Mouse (Mus musculus) urinary bladder, postnatal 25 days (tissue): Measurements from ENCODE around the gene 9230112D13Rik.

Experiments
- DNase-seq: peaks from one replicate; pipeline ENCODE4 v3.0.0; 2022; ENCODE audit warnings: low spot score

9230112D13Rik gene

GRCm38 (mm10) chr14:34522701-34523100, at the start of gene 9230112D13Rik:
TSS of gene 9230112D13Rik (minus strand) at chr14:34522801.
- DNase-seq, result no peak

DNA sequence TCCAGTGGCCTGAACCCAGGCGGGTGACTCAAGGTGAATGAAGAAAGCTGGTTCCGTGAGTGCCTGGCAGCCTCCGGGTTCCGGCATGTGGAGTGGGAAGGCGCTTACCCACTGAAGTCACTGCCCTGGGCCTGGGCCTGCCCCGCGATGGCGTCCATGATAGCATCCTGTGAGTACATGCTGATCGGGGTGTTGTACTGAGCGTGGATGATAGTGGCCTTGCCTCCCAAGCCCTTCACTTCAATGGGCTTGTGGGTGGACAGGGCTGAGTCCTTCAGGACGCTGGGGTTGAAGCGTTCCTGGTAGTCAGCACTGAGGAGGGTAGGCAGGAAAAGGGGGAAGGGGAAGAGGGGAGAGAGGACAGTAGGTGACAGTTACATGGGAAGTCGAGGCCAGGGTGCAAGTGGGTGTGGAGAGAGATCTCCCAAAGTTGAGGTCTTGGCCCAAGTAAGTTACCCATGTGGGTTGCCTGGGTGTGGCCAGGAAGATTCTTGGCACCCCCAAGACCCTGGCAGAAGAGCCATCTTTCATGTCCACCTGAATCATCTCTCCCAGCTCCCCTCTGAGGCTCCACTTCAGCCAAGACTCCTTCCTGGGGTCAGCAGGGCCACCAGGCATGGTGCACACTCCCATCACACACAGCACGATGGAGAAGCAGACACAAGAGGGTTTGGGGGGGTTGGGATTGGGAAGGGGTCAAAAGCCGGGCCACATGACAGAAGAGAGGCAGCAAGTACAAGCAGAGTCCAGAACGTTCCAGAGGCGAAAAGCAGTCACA, 49.2 kb upstream of the 9230112D13Rik start:
- DNase-seq, result no peak

- no peak for DNase-seq
These were observed 48.3 kb upstream of the 9230112D13Rik start for GRCm38 (mm10) chr14:34570903-34571302.

- DNase-seq, result peak; percentile 87
These were observed 47.7 kb upstream of the 9230112D13Rik start for GRCm38 (mm10) chr14:34570294-34570693.

- DNase-seq, result no peak
These were observed 47.1 kb upstream of the 9230112D13Rik start for GRCm38 (mm10) chr14:34569534-34570194.

DNA sequence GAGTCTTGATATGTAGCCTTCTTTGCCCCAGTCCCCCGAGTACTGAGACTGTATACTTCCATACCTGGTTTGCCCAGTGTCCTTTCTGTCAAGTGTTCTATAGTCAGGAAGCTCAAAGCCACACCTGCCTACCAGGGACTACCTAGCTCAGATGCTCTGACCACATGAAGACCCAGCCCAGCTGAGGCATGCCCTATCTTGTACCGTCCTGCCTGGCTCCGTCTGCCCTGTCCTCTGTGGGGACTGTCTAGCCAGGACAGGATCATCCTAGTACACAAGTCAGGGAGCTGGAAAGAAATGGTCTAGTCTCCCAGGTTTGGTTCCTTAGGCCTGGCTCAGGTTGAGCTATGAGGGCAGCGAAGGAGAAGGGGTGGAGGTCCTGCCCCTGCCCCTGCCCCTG, 46.0 kb upstream of the 9230112D13Rik start:
- DNase-seq, result no peak

GRCm38 (mm10) chr14:34567697-34568096, 45.1 kb upstream of the 9230112D13Rik start:
- no peak for DNase-seq

GRCm38 (mm10) chr14:34566530-34566929, 43.9 kb upstream of the 9230112D13Rik start:
- DNase-seq, result no peak

DNA sequence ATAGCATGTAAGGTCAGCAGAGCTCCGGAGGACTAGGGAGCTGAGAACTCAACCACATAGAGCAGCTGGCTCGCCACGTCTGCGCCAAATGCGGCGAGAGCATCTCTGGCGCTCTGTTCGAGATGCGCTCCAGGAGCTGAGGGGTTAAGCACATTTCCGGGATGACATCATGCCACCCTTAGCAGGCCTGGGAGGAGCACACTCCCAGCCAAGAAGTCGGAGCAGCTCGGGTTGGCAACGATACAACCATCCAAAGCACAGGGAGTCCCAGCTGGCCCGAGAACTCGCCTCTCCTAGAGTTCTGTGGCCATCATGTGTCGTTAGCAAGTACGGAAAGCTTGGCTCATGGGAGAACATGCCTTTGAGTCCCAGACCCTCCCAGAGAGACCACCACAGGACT, 43.1 kb upstream of the 9230112D13Rik start:
- DNase-seq, result no peak

GRCm38 (mm10) chr14:34564646-34565045, 42.0 kb upstream of the 9230112D13Rik start:
- DNase-seq, result no peak

DNA sequence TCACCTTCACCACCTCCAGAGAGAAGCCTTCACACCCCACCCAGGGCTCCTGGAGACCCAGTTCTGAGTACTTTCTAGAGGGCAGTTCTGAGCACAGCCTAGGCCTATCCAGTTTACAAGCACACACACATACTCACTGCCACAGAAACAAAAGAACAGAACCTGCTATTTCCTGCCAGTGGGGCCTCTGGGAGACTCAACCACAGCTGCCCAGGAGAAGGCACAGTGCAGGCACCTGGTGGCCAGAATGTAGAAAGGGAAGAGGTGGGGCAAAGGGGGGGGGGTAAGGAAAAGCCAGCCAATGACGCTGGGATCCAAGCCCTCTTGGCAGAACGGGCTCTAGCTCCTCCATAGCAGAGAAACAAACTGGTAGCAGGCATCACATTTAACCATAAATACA, 39.8 kb upstream of the 9230112D13Rik start:
- no peak for DNase-seq

DNA sequence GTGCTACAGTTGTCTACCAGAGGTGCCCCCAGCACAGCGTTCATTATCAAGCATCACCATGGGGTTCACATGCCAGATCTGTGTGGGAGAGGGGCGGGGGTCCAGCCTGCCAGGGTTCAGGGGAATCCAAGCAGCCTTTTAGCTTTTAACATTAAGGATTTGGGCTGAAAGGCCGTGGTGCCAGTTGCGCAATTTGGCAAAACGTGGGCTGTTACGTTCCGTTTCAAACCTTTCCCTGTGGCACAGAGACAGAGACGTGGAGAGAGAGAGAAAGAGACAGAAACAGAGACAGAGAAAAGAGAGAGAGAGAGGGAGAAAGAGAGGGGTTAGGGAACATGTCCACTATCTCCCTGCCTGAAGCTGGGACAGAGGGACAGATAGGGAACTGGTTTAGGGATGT, 39.0 kb upstream of the 9230112D13Rik start:
- no peak for DNase-seq

DNA sequence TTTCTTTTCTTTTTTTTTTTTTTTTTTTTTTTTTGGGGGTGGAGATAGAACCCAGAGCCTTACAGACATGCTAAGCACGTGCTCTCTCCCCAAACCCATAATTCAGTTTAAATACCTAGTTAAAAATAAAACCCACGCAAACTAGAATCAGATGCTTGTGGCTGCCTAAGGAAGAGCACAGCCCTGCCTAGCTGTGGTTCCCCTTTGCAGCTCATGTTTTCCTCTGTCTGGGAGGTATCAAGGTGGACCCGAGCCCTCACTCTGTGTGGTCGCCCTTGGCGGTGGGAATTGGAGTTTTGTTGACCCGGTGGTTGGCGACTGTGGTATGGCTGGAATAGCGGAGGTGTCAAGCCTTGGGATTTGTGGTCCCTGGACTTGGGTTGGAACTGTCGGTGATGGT, 36.3 kb upstream of the 9230112D13Rik start:
- DNase-seq, result no peak

DNA sequence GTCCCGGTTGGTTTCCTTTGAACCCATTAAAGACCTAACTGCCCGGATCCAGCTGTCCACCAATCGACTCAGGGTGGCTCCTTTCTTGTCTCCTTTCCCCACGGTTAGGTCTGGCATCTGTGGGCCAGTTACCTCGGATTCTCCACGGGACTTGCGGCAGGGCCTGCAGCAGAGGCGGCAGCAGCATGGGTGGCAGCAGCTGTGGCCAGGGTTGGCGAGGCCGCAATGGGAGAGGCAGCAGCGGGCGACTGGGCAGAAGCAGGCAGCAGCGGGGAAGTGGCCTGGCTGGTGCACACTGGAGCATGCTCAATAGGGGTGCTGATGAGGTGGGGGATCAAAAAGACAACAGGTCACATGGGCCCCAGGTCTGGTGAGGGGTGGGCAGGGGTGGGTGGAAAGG, 32.6 kb upstream of the 9230112D13Rik start:
- DNase-seq, result no peak

- no peak for DNase-seq
These were observed 31.4 kb upstream of the 9230112D13Rik start for GRCm38 (mm10) chr14:34554047-34554446.

- DNase-seq, result no peak
These were observed 30.9 kb upstream of the 9230112D13Rik start for GRCm38 (mm10) chr14:34553470-34553869.

DNA sequence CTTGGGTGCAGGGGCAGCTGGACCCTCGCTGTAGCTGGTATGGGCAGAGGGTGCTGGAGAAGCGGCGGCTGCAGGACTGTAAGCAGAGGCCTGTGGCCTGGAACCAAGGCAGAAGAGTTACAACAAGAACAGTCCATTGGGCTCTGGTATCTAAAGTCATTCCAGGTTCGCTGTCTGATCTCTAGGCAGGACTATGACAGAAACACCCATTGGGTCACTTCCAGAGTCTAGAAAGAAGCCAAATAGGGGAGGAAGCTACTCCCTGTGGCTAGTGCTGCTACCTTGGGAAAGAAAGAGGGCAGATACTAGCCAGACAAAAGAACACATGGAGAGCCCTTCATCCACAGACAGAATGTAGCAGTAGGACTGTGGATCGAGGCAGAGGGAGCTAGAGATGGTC, 29.6 kb upstream of the 9230112D13Rik start:
- DNase-seq, result no peak

DNA sequence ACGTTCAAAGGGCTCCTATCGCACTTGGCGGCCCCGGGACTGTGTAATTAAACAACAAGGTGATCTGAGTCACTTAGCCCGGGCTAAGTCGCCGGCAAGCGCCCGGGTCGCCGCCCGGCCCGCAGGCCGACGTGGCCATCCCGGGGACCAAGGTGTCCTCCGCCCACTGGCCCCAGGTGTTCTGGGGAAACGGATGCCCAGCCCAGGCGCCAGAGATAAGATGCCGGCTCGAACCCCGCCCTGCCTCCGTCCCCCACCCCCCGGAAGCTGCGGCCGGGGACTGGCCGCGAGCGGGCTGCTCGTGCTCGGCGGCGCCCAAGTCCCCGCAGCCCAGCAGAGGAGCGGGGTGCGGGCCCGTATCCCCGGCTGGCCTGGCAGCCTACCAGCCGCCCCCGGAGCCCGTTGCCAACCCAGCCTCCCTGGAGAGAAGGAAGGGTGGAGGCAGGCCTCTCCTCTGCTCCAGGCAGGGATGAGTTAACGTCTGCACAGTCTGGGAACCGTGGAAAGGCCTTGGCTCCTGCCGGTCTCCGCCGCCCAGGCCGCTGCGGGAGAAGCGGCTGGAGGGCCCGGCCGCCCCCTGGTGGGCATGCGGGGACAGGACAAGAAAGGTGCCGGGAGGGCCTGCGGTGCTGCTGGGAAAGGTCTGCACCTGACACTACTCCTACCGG, 26.5 kb upstream of the 9230112D13Rik start:
- DNase-seq, result peak; percentile 80

- DNase-seq, result peak; percentile 52
These were observed 25.9 kb upstream of the 9230112D13Rik start for GRCm38 (mm10) chr14:34548391-34549001.

DNA sequence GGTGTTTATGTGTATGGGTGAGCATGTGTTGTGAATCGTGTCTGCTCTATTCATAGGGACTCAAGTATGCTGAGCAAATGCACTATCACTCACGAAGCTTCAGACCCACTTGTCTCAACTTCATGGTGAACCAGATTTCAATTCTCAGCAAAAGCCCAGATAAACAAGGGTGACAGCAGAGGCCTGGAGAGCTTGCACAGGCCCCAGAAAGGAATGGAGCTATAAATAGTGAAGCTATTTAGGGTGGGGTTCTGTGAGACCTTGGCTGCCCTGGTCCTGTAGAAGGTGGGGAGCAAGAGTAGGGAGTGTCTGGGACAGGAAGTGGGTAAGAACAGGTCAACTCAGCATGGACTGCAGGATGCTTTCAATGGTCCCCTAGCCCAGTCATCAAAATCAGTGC, 21.9 kb upstream of the 9230112D13Rik start:
- no peak for DNase-seq

DNA sequence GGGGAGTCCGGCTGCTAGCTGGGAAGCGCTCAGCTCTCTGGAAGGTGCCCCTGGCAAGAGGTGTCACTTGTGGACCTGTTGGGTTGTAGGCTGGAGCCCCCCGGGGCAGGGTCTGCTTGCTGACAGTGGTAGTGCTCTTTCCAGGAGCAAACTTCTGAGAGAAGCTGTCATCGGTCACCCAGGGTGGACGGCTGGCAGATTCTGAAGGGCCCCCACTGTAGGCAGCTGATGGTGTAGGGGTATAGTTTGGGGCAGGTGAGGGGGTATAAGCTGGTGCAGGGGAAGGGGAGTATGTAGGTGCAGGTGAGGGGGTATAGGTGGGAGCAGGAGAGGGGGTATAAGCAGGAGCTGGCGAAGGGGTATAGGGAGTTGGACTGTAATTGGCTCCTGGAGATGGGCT, 21.4 kb upstream of the 9230112D13Rik start:
- DNase-seq, result no peak

DNA sequence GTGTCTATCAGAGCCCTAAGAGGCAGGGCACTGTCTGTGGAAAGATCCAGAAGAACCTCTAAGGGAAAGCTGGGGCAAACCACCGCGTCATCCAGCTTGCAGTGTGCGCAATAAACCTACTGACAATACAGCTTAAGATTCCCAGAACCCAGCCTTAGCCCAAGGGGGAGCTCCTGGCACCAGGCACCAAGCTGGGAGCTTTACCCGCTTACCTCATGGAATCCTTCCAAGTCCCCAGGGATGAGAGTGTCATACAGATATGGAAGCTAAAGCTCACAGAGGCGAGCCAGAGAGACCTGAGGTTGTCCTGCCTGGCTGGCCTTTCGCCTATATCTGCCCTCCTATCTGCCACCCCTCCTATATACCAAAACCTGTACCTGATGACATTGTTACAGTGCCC, 21.0 kb upstream of the 9230112D13Rik start:
- no peak for DNase-seq

GRCm38 (mm10) chr14:34541896-34542295, 19.3 kb upstream of the 9230112D13Rik start:
- no peak for DNase-seq
